Mouse (Mus musculus): Measurements from ENCODE around the gene Commd1. TPM values are rescaled to one million over a fixed set of nuclear protein-coding genes. Genes with fewer than 3 reads are reported as not detected.
A peak's percentile ranks its signal among the peaks of the same experiment; 100 is the strongest.

Gene Commd1
- polyA plus RNA-seq, 1 experiment from 2014 or later: 167 TPM

DNA sequence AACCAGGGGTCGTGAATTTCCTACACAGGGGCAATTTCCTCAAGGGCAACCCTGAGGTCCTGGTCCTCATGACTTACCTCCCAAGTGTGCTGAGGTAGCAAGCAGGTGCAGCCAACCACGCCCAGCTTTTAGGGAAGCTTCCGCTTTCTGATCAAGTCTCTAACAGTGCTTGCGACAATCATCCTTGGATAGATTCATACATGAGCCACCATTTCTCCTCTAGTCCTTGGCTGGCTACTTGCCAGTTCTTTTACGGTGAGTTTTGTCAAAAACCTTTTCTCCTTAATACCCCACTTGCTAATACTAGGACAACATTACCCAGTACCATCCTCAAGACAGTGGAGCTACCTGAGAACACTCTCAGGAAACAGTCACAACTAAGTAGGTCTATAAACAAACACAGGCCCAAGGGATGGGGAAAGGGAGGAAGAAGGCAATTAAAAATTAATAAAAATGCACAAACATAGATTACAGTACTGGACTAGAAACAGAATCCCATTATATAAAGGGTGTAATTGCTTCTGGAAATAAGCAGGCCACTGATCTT, 133.5 kb downstream of the Commd1 start:
- no peak overlapping the region for H3K9ac ChIP-seq
- WGBS (ENCODE audit: insufficient replicate concordance): 23% methylated on average over 5 of the region's 5 CpGs
- peak overlapping the region; percentile 39 for H3K4me2 ChIP-seq
- H3K9me3 ChIP-seq (replicated peaks): no peaks in the 10 kb centered on the region
- H3K27ac ChIP-seq (replicated peaks): peak overlapping the region; percentile 70
- H3K27me3 ChIP-seq: no peaks in the 10 kb centered on the region
- peaks cover 96% of the 10 kb centered on the region for H3K4me1 ChIP-seq (replicated peaks)
- no peaks in the 10 kb centered on the region for H3K36me3 ChIP-seq (replicated peaks)
- no peak for ATAC-seq (ENCODE audit: insufficient read depth)
- H3K4me3 ChIP-seq (replicated peaks): no peak overlapping the region

DNA sequence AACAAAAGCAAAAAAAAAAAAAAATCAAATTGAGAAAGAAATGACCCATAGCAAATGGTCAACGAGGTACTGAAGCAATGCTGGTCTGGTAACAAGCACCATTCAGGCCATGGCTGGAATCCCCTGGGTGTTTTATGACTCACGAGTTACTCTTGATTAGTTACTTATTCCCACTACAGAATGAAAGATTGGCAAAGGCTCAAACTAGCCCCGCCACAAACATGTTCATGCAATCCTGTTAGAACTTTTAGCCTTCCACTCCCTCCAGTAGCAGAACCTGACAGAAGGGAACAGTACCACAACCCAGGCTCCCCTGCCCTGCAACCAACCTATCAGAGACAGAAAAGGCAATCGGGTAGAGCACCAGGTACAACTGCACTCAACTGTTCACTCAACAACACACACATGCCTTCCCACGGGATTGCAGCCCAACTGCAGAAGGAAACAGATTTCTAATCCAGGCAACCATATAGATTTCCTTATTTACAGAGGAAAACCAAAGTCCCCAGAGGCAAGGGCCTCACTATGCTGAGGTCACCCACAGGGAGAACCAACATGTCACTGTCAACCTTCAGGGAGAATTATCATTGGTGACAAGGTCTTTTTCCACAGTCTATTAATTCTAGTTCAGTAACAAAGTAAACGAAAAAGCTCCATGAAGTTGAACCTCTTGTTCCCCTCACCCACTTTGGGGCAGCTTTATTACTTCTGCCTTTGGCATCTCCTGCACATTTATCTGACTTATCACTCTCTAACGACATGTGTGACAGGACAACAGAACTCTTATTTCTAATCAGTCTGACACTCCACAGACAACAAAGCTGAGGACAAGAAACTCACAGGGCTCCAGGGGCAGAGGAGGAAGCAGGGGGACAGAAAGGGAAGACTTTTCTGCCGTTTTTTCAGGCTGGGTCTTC, 134.2 kb downstream of the Commd1 start:
- H3K4me3 ChIP-seq (replicated peaks): no peak overlapping the region
- no peaks in the 10 kb centered on the region for H3K9me3 ChIP-seq (replicated peaks)
- H3K36me3 ChIP-seq (replicated peaks): no peaks in the 10 kb centered on the region
- H3K4me1 ChIP-seq (replicated peaks): peaks cover 97% of the 10 kb centered on the region
- H3K9ac ChIP-seq: no peak overlapping the region
- H3K27ac ChIP-seq (replicated peaks): peak overlapping the region; percentile 70
- 22% methylated on average over 8 of the region's 8 CpGs for WGBS (ENCODE audit: insufficient replicate concordance)
- no peaks in the 10 kb centered on the region for H3K27me3 ChIP-seq
- ATAC-seq (ENCODE audit: insufficient read depth): no peak
- peak overlapping the region; percentile 39 for H3K4me2 ChIP-seq

DNA sequence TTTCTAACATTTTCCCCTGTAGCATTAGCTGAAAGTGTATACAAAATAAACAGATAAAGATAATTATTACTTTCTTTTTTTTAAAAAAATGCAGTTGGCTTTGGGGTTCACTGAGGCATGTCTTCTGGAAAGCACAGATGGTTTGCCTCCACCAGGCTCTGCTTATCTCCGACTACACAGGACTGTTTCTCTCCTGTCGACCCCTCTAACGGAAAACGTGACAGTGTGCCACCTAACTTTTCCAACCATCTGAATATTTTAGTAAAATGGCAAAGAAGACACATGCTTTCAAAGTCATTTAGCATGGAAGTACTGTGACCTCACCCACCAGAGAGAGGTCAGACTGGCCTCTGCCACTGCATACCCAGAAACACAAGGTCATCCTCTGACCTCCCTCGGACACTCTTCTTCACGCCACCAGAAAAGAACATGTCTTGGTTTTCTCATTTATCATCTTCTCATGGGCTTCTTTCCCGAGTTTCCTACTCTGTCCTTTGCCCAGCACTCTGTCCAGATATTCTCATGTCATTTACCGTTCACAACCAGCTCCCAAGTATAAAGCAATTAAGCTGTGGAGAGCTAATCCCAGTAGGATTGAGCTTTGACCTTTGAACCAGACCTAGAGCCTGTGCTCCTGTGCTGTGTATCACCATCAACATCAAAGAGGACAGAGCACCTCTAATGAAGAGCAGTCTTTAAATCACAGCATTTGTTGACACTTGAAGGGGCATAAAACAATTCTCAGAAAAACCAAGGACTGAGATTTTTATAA, 135.0 kb downstream of the Commd1 start:
- H3K36me3 ChIP-seq (replicated peaks): no peaks in the 10 kb centered on the region
- peak overlapping the region; percentile 23; the same call in 1 of the 2 replicates for H3K9ac ChIP-seq
- peak overlapping the region; percentile 36 for H3K4me2 ChIP-seq

More for the DNA sequence above, 135.0 kb downstream of the Commd1 start:
- H3K27me3 ChIP-seq: no peaks in the 10 kb centered on the region
- no peaks in the 10 kb centered on the region for H3K9me3 ChIP-seq (replicated peaks)
- WGBS (ENCODE audit: insufficient replicate concordance): 20% methylated on average over 8 of the region's 8 CpGs
- 0 out of 2 replicates have a peak, but pooled peaks have one; percentile 20 for ATAC-seq (ENCODE audit: insufficient read depth)
- H3K27ac ChIP-seq (replicated peaks): peak overlapping the region; percentile 81
- peaks cover 96% of the 10 kb centered on the region for H3K4me1 ChIP-seq (replicated peaks)
- 0 out of 2 replicates have a peak overlapping the region, but pooled peaks have one; percentile 1 for H3K4me3 ChIP-seq (replicated peaks)

Other genes with a start within 250 kb of the Commd1 start
- 5.3 TPM in 2 replicates for gene B3gnt2, start 121.4 kb downstream of the Commd1 start, polyA plus RNA-seq (2015; fragmentation: Nextera tagmentation; extraction: Ambion mirVana)
- 1.9 and 2.6 TPM in 2 replicates for gene Zrsr1, start 10.4 kb downstream of the Commd1 start, polyA plus RNA-seq (2015; fragmentation: Nextera tagmentation; extraction: Ambion mirVana)
- 8.9 and 9.2 TPM in 2 replicates for gene Gm28048, start 292 bp downstream of the Commd1 start, polyA plus RNA-seq (2015; fragmentation: Nextera tagmentation; extraction: Ambion mirVana)
- gene Cct4, start 8.1 kb upstream of the Commd1 start, polyA plus RNA-seq (2015; fragmentation: Nextera tagmentation; extraction: Ambion mirVana): 114 and 123 TPM in 2 replicates
- gene Fam161a, start 25.1 kb upstream of the Commd1 start, polyA plus RNA-seq (2015; fragmentation: Nextera tagmentation; extraction: Ambion mirVana): 0.59 and 1.4 TPM in 2 replicates